Mouse (Mus musculus) CH12.LX (cell line): ENCODE measurements around the gene Was.
"Not testable (repeated sequence)": the region's sequence is repeated elsewhere in the genome, so short reads cannot be mapped to it uniquely, and the experiment has no call there.

Experiments used
- CHD2 ChIP-seq: IDR thresholded peaks from 2 replicates; pipeline ENCODE4 v1.6.1; 2011; ENCODE audit warnings: low read length, improper control_type of control experiment
- CTCF ChIP-seq, 2 experiments: IDR thresholded peaks in 1 of 2; conservative IDR thresholded peaks in 1 of 2; 2 replicates each; pipeline ENCODE4 v1.5.1; 2011 to 2012; ENCODE audit warnings: low read depth in 2 of 2, low read length in 2 of 2, improper control_type of control experiment in 1 of 2, inconsistent platforms in 1 of 2, mild to moderate bottlenecking in 1 of 2, moderate library complexity in 1 of 2
- HCFC1 ChIP-seq: IDR thresholded peaks from 2 replicates; pipeline ENCODE4 v1.6.1; 2012; ENCODE audit warnings: low read depth, mild to moderate bottlenecking, inconsistent platforms, low read length, improper control_type of control experiment
- JUND ChIP-seq: conservative IDR thresholded peaks from 2 replicates; pipeline ENCODE4 v1.6.1; 2011; ENCODE audit warnings: low read depth, low read length, improper control_type of control experiment
- MAX ChIP-seq: IDR thresholded peaks from 2 replicates; pipeline ENCODE4 v1.6.1; 2011; ENCODE audit warnings: low read length, improper control_type of control experiment
- POLR2A ChIP-seq: IDR thresholded peaks from 2 replicates; pipeline ENCODE4 v1.6.1; 2011; ENCODE audit warnings: low read depth, mild to moderate bottlenecking, improper control_type of control experiment, low read length
- RCOR1 ChIP-seq: conservative IDR thresholded peaks from 2 replicates; pipeline ENCODE4 v1.6.1; 2012; ENCODE audit warnings: low read depth, mild to moderate bottlenecking, inconsistent platforms, low read length, improper control_type of control experiment
- USF1 ChIP-seq: IDR thresholded peaks from 2 replicates; pipeline ENCODE4 v1.6.1; 2014; ENCODE audit warnings: low read depth, mild to moderate bottlenecking, inconsistent platforms, low read length, improper control_type of control experiment
- ZNF384 ChIP-seq: IDR thresholded peaks from 2 replicates; pipeline ENCODE4 v1.6.1; 2012; ENCODE audit warnings: low read depth, low read length, improper control_type of control experiment, inconsistent platforms

- not testable (repeated sequence) for TF ChIP-seq MAX; CTCF (conservative IDR thresholded peaks at IDR 0.05 in 1 of 2, IDR thresholded peaks at IDR 0.05 in 1 of 2; ENCODE audit: low read depth in 2 of 2, low read length in 2 of 2); USF1; POLR2A; JUND; HCFC1; RCOR1; CHD2
- TF ChIP-seq ZNF384, result peak; percentile 44
Measured at GRCm38 (mm10) chrX:8090954-8091347, 653 bp upstream of the Was start.
